11 mouse cellular contexts compared by ENCODE assay signal in the genomic region with DNA sequence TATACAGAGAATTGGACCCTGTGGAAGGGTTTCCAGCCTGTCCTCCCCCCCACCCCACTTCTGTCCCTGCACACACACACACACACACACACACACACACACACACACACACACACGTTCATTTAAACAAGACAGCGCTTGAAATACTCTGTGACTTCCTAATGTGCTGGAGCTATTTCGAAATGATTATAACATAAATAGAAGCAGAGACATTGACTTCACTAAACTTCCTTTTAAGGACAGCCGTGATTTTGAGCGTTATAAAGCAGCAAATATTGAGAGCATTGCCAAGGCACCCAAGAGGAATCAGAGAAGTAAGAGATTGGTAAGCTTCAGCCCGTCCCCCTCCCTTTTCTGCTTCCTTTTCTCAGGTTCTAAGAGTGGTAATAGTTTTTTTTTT.
A peak's percentile ranks its signal among the peaks of the same experiment; 100 is the strongest.
DNase-seq lines count a peak whose midpoint lies in the region; ATAC-seq and TF ChIP-seq lines count a peak whose summit lies in the region.
"Had no signal": no experiment of that assay in that cellular context is flagged by ENCODE, and none has a peak within 500 bp of the region (broad histone marks: within the 10 kb centered on the region; RNA-seq: fewer than 3 reads in every experiment).

No protein-coding gene starts in this region.

- H3K36me3 ChIP-seq in kidney, embryonic 15.5 days: no peaks in the 10 kb centered on the region
- H3K36me3 ChIP-seq in embryonic facial prominence, embryonic 11.5 days (replicated peaks; ENCODE audit: control insufficient read depth, insufficient read depth, low read depth, low read length): no peaks in the 10 kb centered on the region
- H3K36me3 ChIP-seq in intestine, embryonic 16.5 days (ENCODE audit: control insufficient read depth, insufficient read depth, low read length): no peaks in the 10 kb centered on the region

- peaks cover 7% of the 10 kb centered on the region for H3K4me1 ChIP-seq in kidney, embryonic 15.5 days
- H3K4me1 ChIP-seq in embryonic facial prominence, embryonic 11.5 days (ENCODE audit: control insufficient read depth, insufficient read depth, low read length): no peaks in the 10 kb centered on the region
- peaks cover 4% of the 10 kb centered on the region for H3K4me1 ChIP-seq in intestine, embryonic 16.5 days (ENCODE audit: control insufficient read depth, insufficient read depth, low read length)
- H3K4me1 ChIP-seq in olfactory bulb, adult 2 months (ENCODE audit: control insufficient read depth, insufficient read depth, low read length): peaks cover 6% of the 10 kb centered on the region; the same call in 1 of the 2 replicates

- H3K9ac ChIP-seq in kidney, embryonic 15.5 days: no peak overlapping the region
- H3K9ac ChIP-seq in embryonic facial prominence, embryonic 11.5 days (replicated peaks; ENCODE audit: low read length): no peak overlapping the region
- no peak overlapping the region for H3K9ac ChIP-seq in intestine, embryonic 16.5 days (ENCODE audit: low read depth, low read length)

- no peak for TF ChIP-seq CTCF in olfactory bulb, adult 2 months (IDR thresholded peaks at IDR 0.05; ENCODE audit: insufficient read depth, low read depth, low read length)

- H3K27ac ChIP-seq in kidney, embryonic 15.5 days: no peak overlapping the region
- no peak overlapping the region for H3K27ac ChIP-seq in embryonic facial prominence, embryonic 11.5 days (replicated peaks; ENCODE audit: low read depth, low read length)
- peak overlapping the region; percentile 93 for H3K27ac ChIP-seq in intestine, embryonic 16.5 days (ENCODE audit: low read length)
- peak overlapping the region; percentile 3; the same call in 1 of the 2 replicates for H3K27ac ChIP-seq in olfactory bulb, adult 2 months (ENCODE audit: insufficient read depth, low read depth, low read length)

- 60% methylated on average over 6 of the region's 6 CpGs for WGBS in kidney, embryonic 15.5 days
- 53% methylated on average over 6 of the region's 6 CpGs for WGBS in embryonic facial prominence, embryonic 11.5 days
- 39% methylated on average over 6 of the region's 6 CpGs for WGBS in intestine, embryonic 16.5 days
- 30% methylated on average over 6 of the region's 6 CpGs for WGBS in olfactory bulb, adult 2 months

- ATAC-seq in kidney, embryonic 15.5 days (replicated peaks; ENCODE audit: low FRiP score): no peak
- ATAC-seq in embryonic facial prominence, embryonic 11.5 days (replicated peaks; ENCODE audit: insufficient number of reproducible peaks, low FRiP score, low TSS enrichment, low read depth): no peak
- peak; percentile 54 for ATAC-seq in intestine, embryonic 16.5 days
- ATAC-seq: midbrain, embryonic 16.5 days had no signal

- no peaks in the 10 kb centered on the region for H3K9me3 ChIP-seq in kidney, embryonic 15.5 days (replicated peaks)
- no peaks in the 10 kb centered on the region for H3K9me3 ChIP-seq in embryonic facial prominence, embryonic 11.5 days (replicated peaks; ENCODE audit: control insufficient read depth, low read length)
- no peaks in the 10 kb centered on the region for H3K9me3 ChIP-seq in intestine, embryonic 16.5 days (ENCODE audit: control insufficient read depth, low read length)

- TF ChIP-seq POLR2A in olfactory bulb, adult 2 months (IDR thresholded peaks at IDR 0.05; ENCODE audit: insufficient read depth, low read depth, low read length): no peak

- H3K27me3 ChIP-seq in kidney, embryonic 15.5 days: no peaks in the 10 kb centered on the region
- H3K27me3 ChIP-seq in embryonic facial prominence, embryonic 11.5 days (ENCODE audit: control insufficient read depth, insufficient read depth, low read length): no peaks in the 10 kb centered on the region
- no peaks in the 10 kb centered on the region for H3K27me3 ChIP-seq in intestine, embryonic 16.5 days (replicated peaks; ENCODE audit: control insufficient read depth, insufficient read depth, low read length)

- peak overlapping the region; percentile 10; the same call in 1 of the 2 replicates for H3K4me3 ChIP-seq in kidney, embryonic 15.5 days (replicated peaks)
- H3K4me3 ChIP-seq in embryonic facial prominence, embryonic 11.5 days (ENCODE audit: low read depth, low read length): no peak overlapping the region
- peak overlapping the region; percentile 44 for H3K4me3 ChIP-seq in intestine, embryonic 16.5 days (ENCODE audit: low read length)
- H3K4me3 ChIP-seq in olfactory bulb, adult 2 months (ENCODE audit: insufficient read depth, low read depth, low read length): no peak overlapping the region
- H3K4me3 ChIP-seq: erythroblast, embryonic 14.5 days had no signal

- DNase-seq in kidney, adult 18-20 months: no peak
- DNase-seq in embryonic facial prominence, embryonic 11.5 days (ENCODE audit: low spot score): no peak
- no peak for DNase-seq in cerebellum, postnatal 36 days
- no peak for DNase-seq in layer of hippocampus, postnatal 25 days (ENCODE audit: extremely low spot score in 1 of 2, low spot score in 1 of 2)
- no peak for DNase-seq in adrenal gland, postnatal 4 days (ENCODE audit: low spot score in 2 of 2)
- DNase-seq: retina, postnatal 1 day had no signal

- H3K4me2 ChIP-seq in kidney, embryonic 15.5 days: peak overlapping the region; percentile 40; the same call in 1 of the 2 replicates
- H3K4me2 ChIP-seq in embryonic facial prominence, embryonic 11.5 days (ENCODE audit: low read depth, low read length): peak overlapping the region; percentile 19
- H3K4me2 ChIP-seq in intestine, embryonic 16.5 days (ENCODE audit: low read depth, low read length): peak overlapping the region; percentile 37

Comparison
In these comparisons a context has a peak if more than half of its experiments do, and no peak if none do; other contexts are left out.
1. H3K27ac ChIP-seq: peak in intestine, embryonic 16.5 days (single experiment) and olfactory bulb, adult 2 months (single experiment); none in kidney, embryonic 15.5 days (single experiment) and embryonic facial prominence, embryonic 11.5 days (single experiment).
2. H3K4me3 ChIP-seq: peak in kidney, embryonic 15.5 days (single experiment) and intestine, embryonic 16.5 days (single experiment); none in embryonic facial prominence, embryonic 11.5 days (single experiment) and olfactory bulb, adult 2 months (single experiment).
3. Peak in every context shown above with its lines, with median percentiles within 50 percentile points of each other: H3K4me2 ChIP-seq.